Mouse (Mus musculus): ENCODE results near the gene Zzef1.

Gene Zzef1

DNA sequence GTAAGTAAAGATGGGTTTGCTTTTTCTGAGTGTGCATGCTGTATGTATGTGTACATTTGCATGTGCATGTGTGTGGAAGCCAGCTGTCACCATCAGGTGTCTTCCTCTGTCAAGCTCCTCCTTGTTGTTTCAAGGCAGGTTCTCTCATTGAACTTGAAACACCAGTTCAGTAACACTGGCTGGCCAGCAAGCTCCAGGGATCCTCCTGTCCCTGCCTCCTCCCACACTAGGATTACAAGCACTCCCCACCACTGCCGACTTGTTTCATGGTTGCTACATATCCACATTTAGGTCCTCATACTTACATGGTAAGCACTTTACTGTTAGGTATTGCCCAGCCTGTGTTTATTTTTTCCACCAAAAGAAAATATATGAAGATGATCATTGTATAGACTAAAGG lies 96.6 kb downstream of the Zzef1 start:
- DNase-seq (ENCODE audit: extremely low read depth, low read depth, low spot score), result peak; percentile 55

- DNase-seq (ENCODE audit: extremely low read depth, low read depth, low spot score), result no peak
Measured at GRCm38 (mm10) chr11:72908391-72908790, 112.4 kb downstream of the Zzef1 start.

DNA sequence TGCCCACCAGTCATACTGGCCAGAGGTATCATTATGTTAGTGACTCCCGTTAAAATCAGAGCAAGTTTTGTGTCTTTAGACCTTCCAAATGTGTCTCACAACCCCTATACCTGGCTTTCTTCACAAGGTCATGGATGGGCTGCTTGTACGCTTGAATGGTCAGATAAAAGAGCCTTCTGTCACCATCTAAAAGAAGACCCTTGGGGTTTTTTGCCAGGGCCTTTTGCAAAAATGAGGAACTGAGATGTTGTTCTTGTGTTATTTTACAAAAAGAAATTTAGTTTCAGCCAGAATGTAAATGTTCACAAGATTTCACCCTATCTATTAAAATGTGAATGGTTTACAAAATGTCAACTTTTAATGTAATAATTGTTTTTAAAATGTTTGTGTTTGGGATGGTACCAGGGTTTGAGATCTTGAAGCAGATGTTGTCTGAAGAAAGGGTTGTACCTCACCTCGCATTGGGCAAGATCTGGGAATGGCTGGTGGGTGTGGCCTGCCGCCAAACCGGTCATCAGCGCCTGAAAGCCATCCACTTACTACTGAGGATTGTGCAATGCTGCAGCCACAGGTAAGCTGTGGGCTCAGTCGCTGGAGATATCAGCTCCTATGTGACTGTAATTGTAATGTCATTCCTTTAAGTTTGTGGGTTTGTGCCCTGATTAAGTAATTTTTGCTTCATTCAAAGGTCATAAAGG lies 121.4 kb downstream of the Zzef1 start:
- no peak for DNase-seq (ENCODE audit: extremely low read depth, low read depth, low spot score)

- no peak for DNase-seq (ENCODE audit: extremely low read depth, low read depth, low spot score)
Measured at GRCm38 (mm10) chr11:72923116-72923515, 127.1 kb downstream of the Zzef1 start.

GRCm38 (mm10) chr11:72924458-72924857 lies 128.4 kb downstream of the Zzef1 start:
- DNase-seq (ENCODE audit: extremely low read depth, low read depth, low spot score), result no peak

- DNase-seq (ENCODE audit: extremely low read depth, low read depth, low spot score), result peak; percentile 46
Measured at GRCm38 (mm10) chr11:72925067-72925466, 129.0 kb downstream of the Zzef1 start.

DNA sequence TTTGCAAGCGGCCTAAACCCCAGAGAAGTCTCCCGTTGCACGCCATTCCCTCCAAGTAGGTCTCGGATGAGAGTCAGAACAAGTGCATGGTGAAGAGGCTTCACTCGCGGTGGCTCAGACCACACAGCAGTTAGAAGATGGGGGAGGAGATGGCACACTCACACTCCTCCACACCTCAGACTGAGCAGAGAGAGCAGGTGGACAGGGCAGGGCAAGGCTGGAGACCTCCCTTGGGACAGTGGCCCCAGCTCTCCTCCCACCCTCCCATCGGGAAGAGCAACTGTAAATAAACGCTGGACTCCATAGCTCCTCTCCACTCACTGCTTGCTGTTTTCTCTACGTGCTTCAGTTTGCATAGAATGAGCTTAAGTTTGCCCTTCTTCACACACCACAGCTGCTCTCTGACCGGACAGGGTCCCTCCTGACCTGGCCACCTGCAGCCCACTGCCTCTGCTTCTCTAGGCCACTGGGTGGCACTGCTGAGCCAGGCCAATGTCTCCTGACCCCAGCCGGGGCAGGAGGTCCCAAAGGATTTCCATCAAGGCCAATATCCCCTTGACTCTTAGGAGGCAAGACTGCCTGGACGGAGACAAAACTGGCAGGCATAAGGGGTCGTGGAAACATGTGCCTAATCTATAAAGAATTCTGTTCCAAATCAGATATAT lies 130.3 kb downstream of the Zzef1 start:
- DNase-seq (ENCODE audit: extremely low read depth, low read depth, low spot score), result no peak

GRCm38 (mm10) chr11:72928516-72928915 lies 132.5 kb downstream of the Zzef1 start:
- no peak for DNase-seq (ENCODE audit: extremely low read depth, low read depth, low spot score)

DNA sequence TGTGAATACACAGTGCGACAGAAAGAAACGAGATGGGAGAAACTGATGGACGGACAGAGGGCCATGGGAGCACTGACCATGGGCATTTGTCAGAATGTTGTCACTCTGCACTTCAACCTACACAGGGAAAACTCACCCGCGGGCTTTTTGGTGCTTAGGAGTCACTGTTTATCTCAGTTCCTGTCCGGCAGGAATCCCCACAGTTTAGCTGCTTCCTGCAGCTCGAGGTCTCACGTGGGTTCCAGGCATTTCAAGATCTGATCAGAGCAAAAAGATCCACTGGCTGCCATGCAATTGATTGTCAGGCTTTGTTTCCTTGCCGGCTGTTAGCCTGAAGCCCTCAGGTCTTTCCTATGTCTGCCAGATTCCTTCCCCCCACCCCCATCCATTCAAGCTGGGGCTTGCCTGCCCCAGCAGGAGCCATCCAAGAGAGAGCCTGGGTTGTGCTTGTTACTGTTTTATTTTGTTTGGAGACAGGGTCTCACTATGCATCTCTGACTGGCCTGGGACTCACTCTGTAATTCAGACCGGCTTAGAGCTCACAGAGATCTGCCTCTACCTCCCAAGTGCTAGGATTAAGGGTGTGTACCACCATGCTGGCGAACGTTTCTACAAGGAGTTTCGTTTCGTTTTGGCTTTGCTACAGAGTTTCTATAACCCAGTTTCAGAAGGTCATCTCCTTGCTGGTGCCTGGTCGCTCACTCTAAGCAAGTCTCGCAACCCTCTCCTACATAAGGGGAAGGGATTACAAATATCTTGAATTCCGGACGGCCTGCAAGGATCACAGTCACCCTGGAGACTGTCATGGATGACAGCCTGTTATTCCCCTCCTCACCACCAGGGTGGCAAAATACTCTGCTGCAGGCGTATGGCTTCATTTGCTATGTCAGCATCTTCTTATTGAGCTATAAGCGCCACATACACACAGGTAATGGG lies 144.4 kb downstream of the Zzef1 start:
- no peak for DNase-seq (ENCODE audit: extremely low read depth, low read depth, low spot score)

DNA sequence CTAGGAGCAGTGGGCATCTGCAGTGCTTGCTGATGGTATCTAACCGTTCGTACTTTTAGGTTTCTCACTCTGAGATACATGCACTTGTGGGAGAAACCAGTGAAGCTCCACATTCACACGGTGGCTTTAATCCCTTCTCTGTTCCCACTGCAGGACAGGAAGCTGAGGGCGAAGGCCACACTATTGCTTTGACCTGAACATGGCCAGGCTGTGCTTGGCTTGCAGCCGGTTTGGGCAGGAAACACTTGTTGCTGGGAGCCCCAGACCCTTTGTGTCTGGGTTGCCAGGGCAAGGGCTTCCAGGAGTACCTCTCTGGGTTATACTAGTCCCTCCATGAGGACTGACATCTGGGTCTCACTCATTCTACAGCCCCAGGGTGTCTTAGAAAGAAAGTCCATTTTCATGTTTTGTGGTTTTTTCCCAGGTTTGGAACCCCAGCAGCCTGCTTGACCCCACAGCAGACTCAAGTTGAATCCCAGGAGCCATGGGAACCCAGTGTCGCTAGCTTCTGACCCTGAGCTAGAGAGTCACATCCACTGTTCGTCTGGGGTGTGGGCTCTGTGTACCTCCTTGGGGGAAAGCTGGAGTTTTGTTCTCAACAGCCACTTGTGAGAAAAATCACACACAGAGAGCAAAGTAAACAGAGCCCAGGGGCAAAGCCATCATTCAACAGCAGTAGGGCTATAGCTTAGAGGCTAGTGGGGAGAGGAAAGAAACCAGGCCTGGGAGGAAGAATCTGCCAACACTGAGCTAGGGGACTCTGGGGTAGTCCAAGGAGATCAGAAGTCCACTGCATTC lies 149.2 kb downstream of the Zzef1 start:
- DNase-seq (ENCODE audit: extremely low read depth, low read depth, low spot score), result no peak

- no peak for DNase-seq (ENCODE audit: extremely low read depth, low read depth, low spot score)
Measured at GRCm38 (mm10) chr11:72945875-72946559, 150.0 kb downstream of the Zzef1 start.

DNA sequence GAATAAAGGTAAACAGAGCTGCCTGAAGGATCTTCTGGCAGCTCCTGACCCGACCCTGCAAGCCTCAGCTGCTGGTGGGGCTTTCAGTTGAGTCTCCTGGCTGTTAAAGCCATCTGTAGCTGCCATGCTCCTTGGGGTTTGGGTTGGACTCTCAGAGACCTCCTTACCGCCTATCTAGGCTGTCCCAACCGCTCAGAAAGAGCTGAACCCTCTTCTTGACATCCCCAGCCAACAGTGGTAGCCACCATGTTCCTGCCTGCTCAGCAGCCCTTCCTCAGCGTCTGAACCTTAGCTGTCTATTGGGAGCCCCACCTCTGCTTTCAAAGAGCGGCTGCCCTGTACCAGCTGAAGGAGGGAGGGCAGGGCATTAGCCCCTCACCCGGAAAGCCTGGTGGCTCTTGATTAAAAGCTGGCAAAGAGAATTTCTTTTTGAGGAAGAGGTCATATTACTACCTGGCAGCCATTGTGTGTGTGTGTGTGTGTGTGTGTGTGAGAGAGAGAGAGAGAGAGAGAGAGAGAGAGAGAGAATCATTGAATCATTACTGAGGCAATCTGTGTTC lies 150.6 kb downstream of the Zzef1 start:
- no peak for DNase-seq (ENCODE audit: extremely low read depth, low read depth, low spot score)

DNA sequence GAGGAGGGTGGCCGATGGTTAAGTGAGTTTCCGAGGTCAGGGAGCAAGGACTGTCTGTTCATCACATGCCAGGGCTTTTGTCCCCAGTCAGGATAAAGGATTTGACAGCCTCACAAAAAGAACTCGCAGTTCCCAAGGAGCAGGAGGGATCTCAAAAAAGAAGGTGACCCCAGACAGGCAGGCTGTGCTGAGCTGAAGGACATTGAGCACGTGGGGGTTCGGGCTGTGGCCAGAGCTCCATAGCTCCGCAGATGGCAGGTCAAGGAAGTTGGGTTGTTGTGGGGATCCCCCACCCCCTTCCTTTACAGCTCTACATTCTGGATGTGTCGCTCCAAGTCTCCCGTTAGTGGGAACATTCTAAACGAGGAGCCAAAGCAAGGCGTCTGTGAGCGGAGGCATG lies 151.8 kb downstream of the Zzef1 start:
- no peak for DNase-seq (ENCODE audit: extremely low read depth, low read depth, low spot score)

GRCm38 (mm10) chr11:72948254-72948653 lies 152.2 kb downstream of the Zzef1 start:
- no peak for DNase-seq (ENCODE audit: extremely low read depth, low read depth, low spot score)

DNA sequence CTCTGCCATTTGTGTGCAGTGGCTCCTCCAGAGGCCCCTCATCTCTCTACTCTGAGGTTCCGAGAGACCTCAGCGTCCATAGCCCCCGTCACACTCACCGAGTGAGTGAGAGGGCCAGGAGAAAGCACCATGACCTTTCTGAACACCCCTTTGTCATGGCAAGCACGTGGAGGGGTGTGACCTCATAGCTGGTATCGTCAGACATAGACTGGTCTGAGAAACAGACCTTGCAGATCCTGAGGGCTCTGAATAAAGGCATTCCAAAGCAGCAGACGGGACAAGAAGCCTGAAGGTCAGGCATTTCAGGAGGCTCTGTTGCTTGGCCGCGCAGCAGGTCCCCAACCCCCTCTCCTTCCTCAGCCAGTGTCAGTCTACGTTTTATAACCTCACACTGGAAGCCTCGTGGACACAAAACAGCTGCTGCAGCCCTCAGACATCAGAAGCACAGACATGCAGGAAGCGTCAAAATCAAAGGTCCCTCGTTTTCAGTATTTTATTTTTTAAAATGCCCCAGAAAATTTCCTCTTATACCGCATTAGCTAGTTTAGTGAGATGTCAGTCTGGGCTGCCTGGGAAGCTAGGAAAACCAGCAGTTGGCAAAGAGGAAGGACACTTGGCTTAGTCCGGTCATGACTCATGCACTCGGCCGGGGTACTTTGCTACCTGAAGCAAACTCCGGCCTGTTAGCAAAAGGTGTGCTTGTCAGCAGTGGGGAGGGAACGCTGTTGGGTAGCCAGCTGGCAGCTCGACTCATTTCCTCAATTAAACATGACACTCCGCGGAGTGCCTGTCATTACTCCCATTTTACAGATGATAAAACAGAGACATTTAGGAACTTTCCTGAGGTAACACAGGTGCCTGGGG lies 155.3 kb downstream of the Zzef1 start:
- DNase-seq (ENCODE audit: extremely low read depth, low read depth, low spot score), result peak; percentile 85

DNA sequence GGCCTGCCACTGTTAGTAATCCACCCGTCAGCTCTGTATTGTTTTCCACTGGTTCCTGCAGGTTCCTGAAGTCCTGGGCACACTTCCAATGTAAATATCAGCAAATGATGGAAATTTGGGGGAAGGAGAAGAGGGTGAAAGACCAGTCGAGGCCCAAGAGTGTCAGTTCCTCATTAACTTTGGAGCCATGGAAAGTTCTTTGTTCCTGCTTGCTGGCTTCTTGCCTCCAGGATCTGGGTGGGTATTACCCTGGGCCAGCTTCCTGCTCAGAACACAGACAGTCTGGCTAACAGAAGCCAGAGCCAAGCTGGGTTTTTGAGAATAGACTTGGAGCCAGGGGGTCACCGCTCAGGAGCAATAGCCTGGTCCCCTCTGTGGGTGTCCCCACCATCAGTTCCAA lies 156.2 kb downstream of the Zzef1 start:
- DNase-seq (ENCODE audit: extremely low read depth, low read depth, low spot score), result no peak

GRCm38 (mm10) chr11:72952697-72953096 lies 156.7 kb downstream of the Zzef1 start:
- no peak for DNase-seq (ENCODE audit: extremely low read depth, low read depth, low spot score)

DNA sequence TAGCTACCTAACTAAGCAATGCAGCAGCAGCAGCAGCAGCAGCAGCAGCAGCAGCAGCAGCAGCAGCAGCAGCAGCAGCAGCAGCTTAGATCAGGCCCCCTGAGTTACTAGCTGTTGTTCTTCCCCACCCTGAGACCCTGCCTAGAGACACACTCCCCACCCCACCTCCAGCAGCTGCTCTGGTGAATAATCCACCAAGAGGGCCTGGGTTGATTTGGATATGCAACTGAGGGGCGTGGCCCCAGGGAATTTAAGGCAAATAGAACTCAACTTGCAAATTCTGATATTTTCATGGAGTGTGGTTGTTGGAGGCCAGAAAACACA lies 157.1 kb downstream of the Zzef1 start:
- DNase-seq (ENCODE audit: extremely low read depth, low read depth, low spot score), result no peak

GRCm38 (mm10) chr11:72953440-72954151 lies 157.6 kb downstream of the Zzef1 start:
- no peak for DNase-seq (ENCODE audit: extremely low read depth, low read depth, low spot score)
